Mouse (Mus musculus): ENCODE measurements around the gene Ptn.

DNA sequence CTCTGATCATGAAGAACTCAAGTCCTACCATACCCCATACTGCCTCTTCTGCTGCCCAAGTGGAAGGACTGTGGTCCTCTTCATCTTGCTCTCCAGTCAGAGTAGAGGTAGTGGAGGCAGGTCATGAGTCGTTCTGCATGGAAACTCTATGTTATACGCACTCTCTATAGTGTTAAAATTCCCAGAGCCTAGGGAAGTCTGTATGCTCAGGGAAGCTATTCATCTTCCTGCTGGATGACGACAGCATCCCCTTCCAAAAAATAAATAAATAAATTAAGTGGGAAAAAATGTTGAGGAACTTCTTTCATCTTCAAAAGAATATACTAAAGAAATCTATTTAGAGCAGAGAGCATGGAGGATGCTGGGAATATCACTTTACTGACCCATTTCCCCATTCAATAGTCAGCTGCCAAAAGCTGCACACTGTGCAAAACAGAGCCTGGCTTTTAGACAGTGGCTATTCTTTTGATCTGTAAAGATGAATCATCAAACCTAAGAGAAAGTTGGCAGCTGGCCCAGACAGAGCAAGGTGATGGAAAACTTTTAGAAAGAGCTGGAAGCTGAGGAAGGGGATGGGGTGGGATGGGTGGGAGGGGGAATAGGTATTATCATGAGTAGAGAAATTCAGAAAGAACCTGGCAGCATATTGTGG is 84.4 kb downstream of the Ptn start:
- no peak for TF ChIP-seq POLR2A (IDR thresholded peaks at IDR 0.05; ENCODE audit: control insufficient read depth, low read depth, low read length)
- no peak for TF ChIP-seq CTCF (IDR thresholded peaks at IDR 0.05; ENCODE audit: control insufficient read depth, insufficient read depth, insufficient replicate concordance, low read depth, low read length)

All from testis, adult 2 months (tissue).